Mouse (Mus musculus) brain, embryonic 14.5 days (tissue): Measurements from ENCODE around the gene Gtf2f2. TPM values are rescaled to one million over a fixed set of nuclear protein-coding genes. Genes with fewer than 3 reads are reported as not detected.
"Not testable (repeated sequence)": the region's sequence is repeated elsewhere in the genome, so short reads cannot be mapped to it uniquely, and the experiment has no call there.

Experiments used
- DNase-seq: peaks from one replicate; pipeline ENCODE4 v3.0.0-alpha.2; 2011; ENCODE audit warnings: low read depth
- CTCF ChIP-seq: fragments of 200-500 bp; IDR thresholded peaks from 2 replicates; pipeline ENCODE4 v1.5.1; 2012; ENCODE audit warnings: inconsistent platforms, mild to moderate bottlenecking, moderate library complexity, borderline replicate concordance; ENCODE audit not compliant: insufficient read depth, insufficient read length; ENCODE audit errors: extremely low read depth
- POLR2A ChIP-seq: fragments of 200-500 bp; IDR thresholded peaks from 2 replicates; pipeline ENCODE4 v1.6.1; 2012; ENCODE audit warnings: mild to moderate bottlenecking, inconsistent platforms, borderline replicate concordance; ENCODE audit not compliant: poor library complexity, insufficient read depth, insufficient read length, severe bottlenecking; ENCODE audit errors: extremely low read depth
- polyA plus RNA-seq: library from polyadenylated mRNA; depleted of rRNA; stranded (reverse); fragments of >200 nt; gene quantifications from 2 replicates; pipeline ENCODE4 v1.2.3, GENCODE M21; 2012

The Gtf2f2 gene
- polyA plus RNA-seq, 1 experiment: 22.6 TPM

GRCm38 (mm10) chr14:75871111-75871510 lies 139.6 kb downstream of the Gtf2f2 start:
- TF ChIP-seq POLR2A (no peak), CTCF (no peak)
- DNase-seq: peak; percentile 67

- TF ChIP-seq CTCF: peak; percentile 62
- TF ChIP-seq POLR2A: no peak
- peak; percentile 89 for DNase-seq
These were observed 140.0 kb downstream of the Gtf2f2 start for GRCm38 (mm10) chr14:75870631-75871030.

GRCm38 (mm10) chr14:75869769-75870363 lies 140.8 kb downstream of the Gtf2f2 start:
- TF ChIP-seq POLR2A (no peak), CTCF (no peak)
- no peak for DNase-seq

- not testable (repeated sequence) for DNase-seq
These were observed 142.6 kb downstream of the Gtf2f2 start for GRCm38 (mm10) chr14:75868028-75868427.

GRCm38 (mm10) chr14:75866706-75867333 lies 143.8 kb downstream of the Gtf2f2 start:
- DNase-seq: no peak

GRCm38 (mm10) chr14:75863549-75864409 lies 146.9 kb downstream of the Gtf2f2 start:
- no peak for TF ChIP-seq CTCF
- no peak for TF ChIP-seq POLR2A
- DNase-seq: peak; percentile 87

More at GRCm38 (mm10) chr14:75866706-75867333, 143.8 kb downstream of the Gtf2f2 start:
- no peak for TF ChIP-seq POLR2A
- no peak for TF ChIP-seq CTCF

GRCm38 (mm10) chr14:75862701-75863100 lies 148.0 kb downstream of the Gtf2f2 start:
- TF ChIP-seq POLR2A (no peak), CTCF (no peak)
- no peak for DNase-seq

GRCm38 (mm10) chr14:75859619-75860018 lies 151.0 kb downstream of the Gtf2f2 start:
- DNase-seq: no peak
- TF ChIP-seq POLR2A: no peak
- TF ChIP-seq CTCF: no peak

GRCm38 (mm10) chr14:75858181-75858580 lies 152.5 kb downstream of the Gtf2f2 start:
- no peak for TF ChIP-seq POLR2A
- no peak for TF ChIP-seq CTCF
- DNase-seq: no peak

- DNase-seq: no peak
- TF ChIP-seq CTCF (no peak), POLR2A (no peak)
These were observed 155.2 kb downstream of the Gtf2f2 start for GRCm38 (mm10) chr14:75855263-75855992.

- TF ChIP-seq POLR2A (no peak), CTCF (no peak)
- DNase-seq: no peak
These were observed 158.6 kb downstream of the Gtf2f2 start for GRCm38 (mm10) chr14:75852016-75852415.
